Mouse (Mus musculus): ENCODE results near the gene Smcp. TPM values are rescaled to one million over a fixed set of nuclear protein-coding genes. Genes with fewer than 3 reads are reported as not detected.

The Smcp gene
- total RNA-seq (2021) = not detected
- long read RNA-seq, experiment 1 = 0 reads
- long read RNA-seq, experiment 2 = 0 reads

DNA sequence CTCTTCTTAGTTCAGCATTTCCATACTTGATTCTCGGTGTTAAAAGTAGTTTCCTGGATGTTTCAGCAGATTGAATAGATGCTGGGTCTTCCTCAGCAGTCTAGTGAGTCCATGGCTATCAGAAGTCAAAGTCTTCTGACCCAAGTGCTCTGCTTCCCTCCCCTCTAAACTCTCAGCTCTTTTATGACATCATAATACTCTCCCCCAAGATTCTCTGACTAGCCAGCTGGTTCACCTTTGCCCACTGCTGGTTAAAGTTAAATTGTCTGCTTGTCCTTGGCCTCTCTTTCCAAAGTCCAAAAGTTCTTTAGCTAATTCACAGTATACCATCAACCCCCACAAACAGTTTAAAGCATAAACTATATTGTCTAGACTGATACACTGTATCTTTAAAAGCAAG is at the start of gene Smcp:
Gene Smcp (minus strand): TSS at position 140 of the 400 bp plus-strand sequence.
- no peak for DNase-seq

DNA sequence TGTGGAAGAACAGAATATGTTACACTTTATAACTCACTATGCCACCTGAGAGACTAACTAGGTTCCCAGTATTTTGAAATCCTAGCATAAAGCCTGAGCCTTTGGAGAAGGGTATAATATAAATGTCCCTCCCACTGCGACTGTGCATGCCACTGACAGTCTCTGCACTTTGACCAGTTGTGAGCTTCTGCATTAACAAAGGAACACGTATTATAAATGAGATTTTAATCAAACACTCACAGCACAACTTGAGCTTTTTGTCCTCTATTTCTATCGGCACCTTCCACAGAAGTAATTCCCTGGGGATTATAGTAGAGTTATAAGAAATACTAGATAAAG is 49.8 kb upstream of the Smcp start:
- no peak for DNase-seq

DNA sequence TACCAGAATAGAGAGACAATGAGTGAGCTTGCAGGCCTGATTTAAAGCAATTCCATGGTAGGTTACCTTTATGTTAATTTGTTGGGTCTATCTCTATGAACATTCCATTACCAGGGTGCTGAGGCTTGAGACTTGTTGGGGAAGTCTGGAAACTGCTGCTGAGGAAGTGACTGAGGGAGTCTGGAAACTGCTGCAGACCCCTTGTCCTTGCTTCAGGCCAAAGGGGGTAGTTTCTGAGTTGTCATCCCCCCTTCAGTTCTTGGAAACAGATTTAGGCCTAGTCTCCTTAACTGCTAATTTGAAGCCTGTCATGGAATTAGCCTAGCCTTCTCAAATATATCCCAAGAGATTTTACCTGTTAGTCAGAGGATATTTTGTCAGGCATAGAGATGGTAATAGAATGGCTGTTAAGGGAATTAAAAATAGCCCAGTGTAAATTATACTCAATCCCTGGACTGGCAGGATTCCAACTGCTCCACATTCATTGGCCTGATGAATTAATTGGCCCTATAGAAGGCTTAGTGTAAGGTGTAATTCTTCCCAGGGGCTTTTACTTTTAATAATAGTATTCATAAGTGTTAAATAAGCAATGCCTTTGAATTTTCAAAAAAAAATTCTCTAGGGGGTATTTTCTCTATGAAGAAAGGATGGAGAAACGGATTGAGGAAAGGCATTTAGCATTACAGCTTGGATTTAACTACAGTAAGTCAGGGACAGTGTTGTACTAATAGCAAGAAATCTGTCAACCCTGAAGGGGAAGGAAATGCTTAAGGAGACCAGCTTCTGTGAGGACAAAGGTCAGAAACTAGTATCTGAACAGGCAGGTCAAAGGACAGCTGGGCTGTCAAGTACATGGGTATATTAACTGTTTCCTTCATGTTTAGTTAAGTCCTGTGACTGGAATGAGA is 49.2 kb upstream of the Smcp start:
- DNase-seq = no peak

DNA sequence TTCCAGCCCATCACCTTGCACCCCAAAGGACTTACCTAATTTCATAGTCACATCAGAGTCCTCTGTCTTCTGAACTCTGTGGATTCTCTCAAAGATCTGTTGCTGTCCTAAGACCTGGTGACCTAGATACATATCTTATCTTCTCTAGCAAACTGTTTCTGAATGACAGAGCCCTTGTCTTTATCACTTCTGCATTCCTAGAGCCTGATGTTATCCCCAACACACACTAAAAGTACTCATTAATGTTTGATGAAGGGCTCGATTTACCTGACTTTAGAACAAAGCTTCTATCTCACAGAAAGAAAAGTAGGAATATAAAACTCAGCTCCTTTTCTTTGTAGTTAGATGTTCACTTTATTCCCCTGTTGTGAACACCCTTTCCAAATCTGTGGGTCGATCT is 32.8 kb upstream of the Smcp start, which contains the start of gene Lce6a:
Gene Lce6a (minus strand): TSS at position 101 of the 400 bp plus-strand sequence.
- no peak for DNase-seq

DNA sequence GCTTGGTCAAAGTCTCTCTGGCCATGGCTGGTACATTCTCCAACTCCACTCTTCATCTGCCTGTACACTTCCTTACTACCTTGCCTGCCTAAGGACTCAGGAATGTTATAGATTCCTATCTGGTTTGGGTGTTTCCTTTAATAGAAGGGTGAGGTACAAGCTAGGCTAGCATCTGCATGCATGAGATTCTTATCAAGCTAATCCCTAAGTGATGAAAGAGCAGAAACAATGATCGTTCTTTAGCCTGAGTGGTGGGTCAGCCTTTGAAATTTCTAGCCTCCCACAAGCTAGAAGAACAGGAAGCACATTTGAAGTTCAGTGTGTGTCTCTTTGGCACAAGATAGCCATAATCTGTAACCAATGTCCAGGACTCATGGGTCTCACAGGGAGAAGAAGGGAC is 21.0 kb upstream of the Smcp start:
- DNase-seq = no peak

DNA sequence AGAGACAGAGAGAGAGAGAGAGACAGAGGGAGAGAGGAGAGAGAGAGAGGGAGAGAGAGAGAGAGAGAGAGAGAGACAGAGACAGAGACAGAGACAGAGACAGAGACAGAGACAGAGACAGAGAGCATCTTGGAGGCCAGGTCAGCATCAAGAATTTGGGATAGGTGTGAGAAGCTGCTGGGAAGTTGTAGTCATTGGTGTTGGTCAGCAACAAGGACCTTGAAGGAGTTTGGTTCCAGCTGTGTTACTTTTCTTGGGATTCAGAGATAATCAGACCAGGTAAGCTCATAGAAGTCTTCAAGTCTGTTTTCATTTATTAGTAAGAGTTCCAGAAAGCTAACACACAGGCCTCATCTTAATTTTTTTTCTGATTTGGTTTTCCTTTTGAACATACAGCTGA is 18.6 kb upstream of the Smcp start, which contains the start of gene 2210017I01Rik:
Gene 2210017I01Rik (minus strand): TSS at position 101 of the 400 bp plus-strand sequence.
- no peak for DNase-seq

DNA sequence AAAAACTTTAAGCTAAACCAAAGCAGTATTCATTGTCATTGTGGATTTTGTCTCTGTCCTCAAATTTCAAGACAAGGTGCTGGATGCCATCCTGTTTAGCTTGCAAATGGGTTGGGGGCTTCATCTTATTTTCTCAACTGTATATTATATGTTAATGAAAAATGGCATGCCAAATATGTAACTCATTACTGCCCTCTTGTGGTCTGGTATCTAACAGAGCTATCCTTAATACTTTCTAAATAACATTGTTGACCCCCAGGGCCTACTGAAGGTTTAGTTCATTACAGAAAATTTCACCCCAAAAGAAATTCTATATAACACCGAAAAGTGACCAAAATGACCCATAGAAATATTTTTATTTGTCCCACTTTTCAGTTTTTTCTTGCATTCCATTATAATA is 13.4 kb upstream of the Smcp start:
- no peak for DNase-seq

DNA sequence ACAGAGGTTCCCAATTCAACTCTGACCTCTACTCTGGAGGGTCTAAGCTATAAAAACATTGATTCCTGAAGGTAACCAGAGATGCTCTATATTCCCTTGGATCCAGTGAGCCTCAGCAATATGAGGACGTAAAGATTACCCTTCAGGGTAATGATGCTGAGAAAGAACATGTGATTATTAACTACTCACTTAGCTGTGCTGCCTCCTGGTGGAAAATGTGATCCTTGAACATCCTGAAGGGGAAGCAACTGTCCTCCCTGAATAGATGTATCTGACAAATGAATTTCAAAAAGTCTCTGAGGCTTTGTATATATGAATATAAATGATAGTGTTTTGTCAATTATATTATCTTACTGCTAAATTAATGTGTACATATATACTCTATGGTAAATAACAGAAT is 11.7 kb upstream of the Smcp start:
- DNase-seq = no peak

DNA sequence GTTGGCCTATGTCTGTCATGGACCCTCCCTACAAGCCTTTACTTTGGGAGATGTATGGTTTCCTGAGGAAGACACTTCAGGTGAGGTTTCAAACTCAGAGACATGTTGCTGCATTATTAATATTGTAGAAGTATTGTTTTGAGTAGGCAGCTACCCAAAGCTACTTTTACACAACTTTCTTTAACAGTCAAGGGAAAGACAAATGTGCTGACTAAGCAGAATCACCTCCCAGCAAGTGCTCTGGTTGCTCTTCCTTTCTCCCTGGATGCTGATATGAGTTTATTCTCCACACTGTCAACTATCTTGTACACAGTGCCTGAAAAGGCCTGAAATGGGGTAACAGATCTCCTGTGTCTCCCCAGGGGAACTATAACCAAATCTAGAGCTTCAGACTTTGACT is 11.2 kb upstream of the Smcp start:
- no peak for DNase-seq

DNA sequence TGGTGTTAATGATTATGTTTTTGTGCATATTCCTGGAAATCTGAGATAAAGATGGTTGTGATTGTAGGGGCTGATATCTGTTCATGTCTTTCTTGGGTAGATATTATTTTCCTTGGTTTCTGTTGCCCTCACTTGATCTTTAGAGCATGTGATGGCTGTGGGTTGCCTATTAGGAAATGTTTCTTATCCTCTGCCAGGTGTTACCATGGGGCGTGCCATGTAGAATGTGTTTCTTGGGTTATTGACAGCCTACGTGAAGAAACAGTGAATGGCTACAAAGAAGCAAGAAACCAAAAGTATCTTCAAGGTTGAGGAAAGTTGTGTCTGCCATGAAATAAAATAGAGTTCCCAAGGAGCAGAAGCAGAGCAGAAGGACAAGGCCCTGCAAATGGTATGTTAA is 9.6 kb upstream of the Smcp start:
- DNase-seq = no peak

DNA sequence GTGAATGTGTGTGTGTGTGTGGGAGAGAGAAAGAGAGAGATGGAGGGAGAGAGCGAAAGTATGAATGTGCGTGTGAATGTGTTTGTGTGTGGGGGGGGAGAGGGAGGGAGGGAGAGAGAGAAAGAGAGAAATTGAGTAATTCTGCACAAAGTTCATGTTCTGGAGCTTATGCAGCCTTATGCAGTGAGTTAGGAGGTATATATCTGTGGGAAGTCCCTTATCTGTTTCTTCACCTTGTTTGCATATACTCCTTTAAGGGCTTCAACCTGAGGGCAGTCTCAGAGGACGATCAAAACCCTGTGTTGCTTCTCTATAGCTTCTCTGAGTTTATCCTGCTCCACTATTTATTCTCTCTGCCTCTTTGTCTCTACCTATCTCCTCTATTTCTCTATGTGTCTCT is 1.6 kb downstream of the Smcp start:
- no peak for DNase-seq

DNA sequence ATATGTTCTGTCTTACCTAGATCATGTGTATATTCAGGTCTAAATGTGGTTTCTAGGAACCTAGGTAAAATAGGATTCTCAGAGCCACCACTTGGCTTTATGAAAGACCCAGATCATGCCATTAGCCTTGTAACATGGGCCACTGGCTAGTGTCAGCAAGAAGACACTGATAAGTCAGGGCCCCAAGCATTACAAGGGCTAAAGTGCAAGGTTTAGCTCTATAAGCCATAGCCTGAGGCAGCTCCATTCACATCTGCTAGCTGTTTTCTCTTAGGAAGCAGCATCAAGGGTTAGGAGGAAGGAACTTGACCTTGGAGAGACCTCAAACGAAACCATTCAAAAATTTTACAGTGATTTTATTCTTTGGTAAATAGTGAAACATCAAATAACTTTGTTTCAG is 3.7 kb downstream of the Smcp start:
- no peak for DNase-seq

DNA sequence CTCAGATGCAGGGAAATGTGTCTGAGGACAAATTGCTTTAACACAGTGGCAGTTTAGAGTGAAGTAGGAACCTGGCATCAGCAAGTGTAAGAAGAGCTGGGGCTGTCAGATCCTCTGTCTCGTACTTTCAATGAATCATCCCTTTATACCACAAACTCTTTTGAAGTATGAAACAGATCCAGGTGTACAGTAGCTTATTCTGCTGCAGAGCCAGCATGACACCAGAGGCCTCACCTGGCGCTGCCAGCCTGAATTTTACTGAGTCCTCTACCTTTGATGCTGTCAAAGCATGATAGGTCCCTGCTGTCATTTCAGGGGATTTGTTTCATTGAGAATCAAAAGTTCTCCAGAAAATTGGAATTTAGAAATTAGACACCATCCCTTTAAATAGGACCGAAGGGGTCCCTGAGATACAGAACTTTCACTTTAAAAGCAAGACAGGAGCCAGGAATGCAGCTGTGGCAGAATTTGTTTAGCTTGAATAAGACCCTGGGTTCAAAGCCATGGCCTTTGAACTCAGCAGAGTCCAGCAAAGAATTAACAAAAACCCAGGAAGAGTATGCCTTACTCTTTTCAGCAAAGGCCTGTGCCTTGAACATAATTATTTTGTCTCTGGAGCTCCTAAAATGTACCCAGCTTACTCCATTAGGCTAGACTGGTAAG is 5.5 kb downstream of the Smcp start:
- no peak for DNase-seq

DNA sequence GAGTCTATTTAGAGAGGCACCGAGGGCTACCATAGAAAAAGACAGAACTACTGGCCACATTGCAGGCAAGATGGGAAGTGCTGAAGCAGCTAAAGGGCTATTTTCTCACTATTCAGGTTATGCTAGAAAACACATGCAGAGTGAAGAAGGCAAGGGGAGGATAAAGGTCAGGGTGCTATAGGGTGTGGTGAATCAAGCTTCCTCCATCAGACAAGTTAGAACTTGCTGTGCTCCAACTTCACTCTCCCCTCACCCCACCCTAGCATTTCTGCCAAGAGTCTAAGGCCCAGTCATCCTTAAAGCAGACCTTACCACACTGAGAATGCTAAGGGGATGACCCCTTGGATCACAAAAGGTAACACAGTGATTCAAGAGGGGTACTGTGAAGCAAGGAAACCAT is 9.3 kb downstream of the Smcp start:
- no peak for DNase-seq

DNA sequence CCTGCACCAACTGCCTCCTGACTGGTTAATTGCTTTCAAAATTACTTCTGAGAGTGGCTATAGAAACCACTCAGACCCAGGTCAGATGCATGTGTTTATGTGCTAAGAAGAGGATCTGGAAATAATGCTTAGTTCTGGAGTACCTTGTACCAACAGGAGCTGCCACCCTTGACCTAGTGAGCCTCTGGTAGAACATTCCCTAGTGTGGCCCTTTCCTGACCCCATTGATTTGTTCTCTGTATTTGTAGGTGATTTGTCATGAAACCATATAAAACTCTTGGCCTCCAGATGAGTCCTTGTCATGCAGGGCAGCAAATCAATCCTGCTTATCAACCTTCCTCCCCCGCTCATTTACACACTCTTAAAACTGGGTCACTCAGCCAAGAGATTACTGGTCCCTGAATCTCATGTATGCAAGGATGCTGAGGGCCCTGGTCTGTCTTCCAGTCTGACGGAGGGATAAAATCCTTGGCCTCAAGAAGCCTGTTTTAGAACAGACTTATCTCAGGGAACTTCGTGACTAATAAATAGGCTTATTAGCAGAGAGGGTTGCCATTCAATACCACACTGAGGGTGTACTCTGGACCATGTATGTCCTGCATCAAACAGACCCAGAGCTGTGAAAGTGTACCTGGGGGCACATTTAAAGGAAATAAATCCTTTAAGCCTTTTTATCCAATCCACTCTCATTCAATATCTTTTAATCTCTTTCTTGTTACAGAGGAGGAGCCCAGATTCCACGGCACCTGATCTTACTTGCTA is 10.0 kb downstream of the Smcp start:
- no peak for DNase-seq

DNA sequence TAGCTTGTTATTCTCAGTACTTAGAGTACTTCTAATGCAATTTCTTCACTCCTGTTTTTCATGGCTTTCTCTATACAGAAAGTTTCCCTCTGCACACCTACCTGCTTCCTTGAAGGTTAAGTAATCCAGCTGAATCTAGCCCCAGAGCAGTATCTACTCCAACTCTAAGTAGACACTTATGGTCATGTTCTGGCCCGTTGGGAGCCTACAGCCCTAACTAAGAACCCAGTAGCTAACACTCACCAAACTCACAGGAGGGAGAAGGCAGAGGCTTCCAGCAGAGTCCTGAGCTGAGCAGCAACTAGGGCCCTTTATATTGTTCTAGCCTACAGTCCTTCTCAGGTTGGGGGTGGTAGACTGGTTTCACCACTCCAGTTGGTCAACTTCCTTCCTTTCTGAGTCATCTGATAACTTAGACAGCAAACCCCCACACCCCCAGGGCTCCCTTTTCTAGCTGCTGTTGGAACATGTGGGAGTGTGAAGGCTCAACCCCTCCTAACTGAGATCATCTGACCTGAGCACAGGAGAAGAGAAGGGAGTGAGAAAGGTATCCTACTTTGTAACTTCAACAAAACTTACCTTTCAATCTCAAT is 15.3 kb downstream of the Smcp start, which contains the start of gene Ivl:
Gene Ivl (minus strand): TSS at position 287 of the 593 bp plus-strand sequence.
- DNase-seq = no peak

DNA sequence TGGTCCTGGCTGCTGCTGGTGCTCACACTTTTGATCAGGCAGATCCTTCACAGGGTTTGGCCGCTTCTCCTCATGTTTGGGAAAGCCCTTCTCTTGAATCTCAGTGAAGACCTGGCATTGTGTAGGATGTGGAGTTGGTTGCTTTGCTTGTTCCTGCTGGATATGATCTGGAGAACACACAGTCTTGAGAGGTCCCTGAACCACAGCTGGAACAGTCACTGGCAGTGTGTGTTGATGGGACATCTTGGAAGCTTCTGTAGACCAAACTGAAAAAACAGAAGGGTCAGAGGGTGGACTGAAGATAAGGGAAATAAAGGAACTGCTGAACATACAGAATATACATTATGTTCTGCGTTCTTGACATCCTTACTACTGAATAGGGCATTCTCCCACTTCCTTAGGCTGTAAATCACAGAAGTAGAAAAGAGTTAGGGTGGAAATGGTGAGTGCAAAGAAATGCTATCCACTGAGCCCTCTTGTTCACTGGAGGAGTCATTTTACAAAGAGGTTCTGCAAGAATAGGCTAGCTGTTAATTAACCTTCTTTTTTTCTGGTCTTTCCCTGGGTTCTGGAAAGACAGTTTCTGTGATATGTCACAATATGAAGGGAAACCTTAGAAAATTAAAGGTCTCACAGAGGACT is 16.2 kb downstream of the Smcp start:
- DNase-seq = no peak

DNA sequence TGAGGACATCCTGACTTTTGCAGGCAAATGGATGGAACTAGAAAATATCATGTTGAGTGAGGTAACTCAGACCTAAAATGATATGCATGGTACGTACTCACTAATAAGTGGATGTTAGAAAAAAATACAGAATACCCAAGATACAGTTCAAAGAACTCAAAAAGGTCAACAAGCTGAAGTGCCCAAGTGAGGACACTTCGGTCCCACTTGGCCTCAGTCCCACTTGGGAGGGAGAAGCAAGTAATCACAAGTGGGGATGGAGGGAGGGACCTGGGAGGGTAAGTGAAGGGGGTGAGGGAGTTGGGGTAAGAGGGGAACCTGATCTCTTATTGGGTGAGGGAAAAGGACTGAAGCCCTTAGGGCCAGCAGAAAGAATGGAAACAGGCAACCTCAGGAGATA is 20.0 kb downstream of the Smcp start:
- DNase-seq = no peak

DNA sequence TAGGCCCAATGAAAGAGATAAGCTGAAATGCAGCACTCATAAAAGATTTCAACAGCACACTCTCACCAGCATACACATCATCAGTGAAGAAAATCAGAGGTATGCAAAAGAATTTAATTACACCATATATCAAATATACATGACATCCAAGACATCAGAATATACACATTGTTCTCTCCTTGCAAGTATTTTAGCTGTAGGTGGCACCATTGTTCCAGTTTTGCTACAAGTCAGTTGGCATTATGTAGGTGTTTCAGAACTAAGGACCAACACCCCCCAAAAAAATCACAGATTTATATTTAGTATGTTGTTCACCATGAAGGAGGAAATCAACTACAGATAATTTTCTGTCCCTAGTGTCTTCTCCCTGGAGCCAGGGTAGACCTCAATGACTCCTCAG is 23.4 kb downstream of the Smcp start:
- no peak for DNase-seq

DNA sequence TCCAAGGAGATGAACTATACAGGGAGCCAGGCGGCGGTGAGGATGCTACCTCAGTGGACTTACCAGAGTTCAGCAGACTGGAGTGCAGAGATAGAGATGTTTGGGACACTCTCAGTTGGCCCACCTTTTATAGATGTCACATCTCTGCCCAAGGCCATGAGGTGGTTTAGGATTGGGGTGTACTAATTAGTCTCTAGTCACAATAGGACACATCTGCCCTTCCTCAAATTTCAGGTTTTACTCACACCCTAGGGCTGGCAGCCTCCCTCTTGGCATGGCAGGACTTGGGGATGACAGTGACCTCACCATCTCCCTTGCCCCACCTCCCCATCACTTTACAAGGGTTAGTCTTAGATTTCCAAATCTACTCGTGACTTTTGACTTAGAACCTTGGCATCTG is 54.4 kb downstream of the Smcp start, which contains the start of gene 2310046K23Rik:
Gene 2310046K23Rik (minus strand): TSS at position 101 of the 400 bp plus-strand sequence.
- no peak for DNase-seq
